Mouse (Mus musculus): ENCODE measurements around the gene Col6a5. TPM values are rescaled to one million over a fixed set of nuclear protein-coding genes. Genes with fewer than 3 reads are reported as not detected.
"Not testable (repeated sequence)": the region's sequence is repeated elsewhere in the genome, so short reads cannot be mapped to it uniquely, and the experiment has no call there.

The Col6a5 gene
- total RNA-seq, 2 experiments from 2014 or later, result 1.6 to 2.1 TPM

GRCm38 (mm10) chr9:105928406-105929071 is 31.9 kb downstream of the Col6a5 start:
- intact Hi-C loops (cut with DNase I), result no loop called here
- DNase-seq (ENCODE audit: extremely low spot score in 1 of 2, low spot score in 2 of 2), result no peak

GRCm38 (mm10) chr9:105923659-105924058 is 36.8 kb downstream of the Col6a5 start:
- intact Hi-C loops (cut with DNase I), result no loop called here

GRCm38 (mm10) chr9:105915186-105915585 is 45.3 kb downstream of the Col6a5 start:
- DNase-seq (ENCODE audit: extremely low spot score in 1 of 2, low spot score in 2 of 2), result no peak
- intact Hi-C loops (cut with DNase I), result no loop called here

More at GRCm38 (mm10) chr9:105923659-105924058, 36.8 kb downstream of the Col6a5 start:
- DNase-seq (ENCODE audit: extremely low spot score in 1 of 2, low spot score in 2 of 2), result no peak

- DNase-seq (ENCODE audit: extremely low spot score in 1 of 2, low spot score in 2 of 2), result no peak
- intact Hi-C loops (cut with DNase I), result no loop called here
Observed at GRCm38 (mm10) chr9:105910166-105910565, 50.3 kb downstream of the Col6a5 start.

GRCm38 (mm10) chr9:105909352-105909751 is 51.1 kb downstream of the Col6a5 start:
- intact Hi-C loops (cut with DNase I), result no loop called here
- no peak for DNase-seq (ENCODE audit: extremely low spot score in 1 of 2, low spot score in 2 of 2)

GRCm38 (mm10) chr9:105907411-105907810 is 53.0 kb downstream of the Col6a5 start:
- no peak for DNase-seq (ENCODE audit: extremely low spot score in 1 of 2, low spot score in 2 of 2)
- intact Hi-C loops (cut with DNase I), result no loop called here

GRCm38 (mm10) chr9:105887521-105887920 is 72.9 kb downstream of the Col6a5 start:
- no peak for DNase-seq (ENCODE audit: extremely low spot score in 1 of 2, low spot score in 2 of 2)
- intact Hi-C loops (cut with DNase I), result no loop called here

GRCm38 (mm10) chr9:105884656-105885430 is 75.6 kb downstream of the Col6a5 start:
- intact Hi-C loops (cut with DNase I), result no loop called here
- no peak for DNase-seq (ENCODE audit: extremely low spot score in 1 of 2, low spot score in 2 of 2)

- intact Hi-C loops (cut with DNase I), result no loop called here
- no peak for DNase-seq (ENCODE audit: extremely low spot score in 1 of 2, low spot score in 2 of 2)
Observed at GRCm38 (mm10) chr9:105880743-105881142, 79.7 kb downstream of the Col6a5 start.

- DNase-seq (ENCODE audit: extremely low spot score in 1 of 2, low spot score in 2 of 2), result no peak
- intact Hi-C loops (cut with DNase I), result no loop called here
Observed at GRCm38 (mm10) chr9:105878365-105879108, 81.9 kb downstream of the Col6a5 start.

- no peak for DNase-seq (ENCODE audit: extremely low spot score in 1 of 2, low spot score in 2 of 2)
- intact Hi-C loops (cut with DNase I), result no loop called here
Observed at GRCm38 (mm10) chr9:105876124-105876523, 84.3 kb downstream of the Col6a5 start.

GRCm38 (mm10) chr9:105871643-105872042 is 88.8 kb downstream of the Col6a5 start:
- intact Hi-C loops (cut with DNase I), result no loop called here
- no peak for DNase-seq (ENCODE audit: extremely low spot score in 1 of 2, low spot score in 2 of 2)

- intact Hi-C loops (cut with DNase I), result loop anchor here (5.0 kb wide), 2 partner anchors 165 to 365 kb away; no protein-coding TSS in a partner anchor
- peak; percentile 68 to 73 for DNase-seq (ENCODE audit: extremely low spot score in 1 of 2, low spot score in 2 of 2)
Observed at GRCm38 (mm10) chr9:105857773-105858172, 102.7 kb downstream of the Col6a5 start.

GRCm38 (mm10) chr9:105852778-105853065 is 107.7 kb downstream of the Col6a5 start:
- no peak for DNase-seq (ENCODE audit: extremely low spot score in 1 of 2, low spot score in 2 of 2)
- intact Hi-C loops (cut with DNase I), result no loop called here

- intact Hi-C loops (cut with DNase I), result no loop called here
- no peak for DNase-seq (ENCODE audit: extremely low spot score in 1 of 2, low spot score in 2 of 2)
Observed at GRCm38 (mm10) chr9:105852015-105852777, 108.2 kb downstream of the Col6a5 start.

- no peak for DNase-seq (ENCODE audit: extremely low spot score in 1 of 2, low spot score in 2 of 2)
- intact Hi-C loops (cut with DNase I), result no loop called here
Observed at GRCm38 (mm10) chr9:105851011-105851410, 109.4 kb downstream of the Col6a5 start.

- no peak for DNase-seq (ENCODE audit: extremely low spot score in 1 of 2, low spot score in 2 of 2)
- intact Hi-C loops (cut with DNase I), result loop anchor here (10.0 kb wide), 1 partner anchor 104 kb away; no protein-coding TSS in a partner anchor
Observed at GRCm38 (mm10) chr9:105848396-105848795, 112.0 kb downstream of the Col6a5 start.

- DNase-seq (ENCODE audit: extremely low spot score in 1 of 2, low spot score in 2 of 2), result no peak
- intact Hi-C loops (cut with DNase I), result loop anchor here (10.0 kb wide), 1 partner anchor 102 kb away; no protein-coding TSS in a partner anchor
Observed at GRCm38 (mm10) chr9:105847261-105847660, 113.2 kb downstream of the Col6a5 start.

GRCm38 (mm10) chr9:105841386-105841785 is 119.1 kb downstream of the Col6a5 start:
- not testable (repeated sequence) for DNase-seq (ENCODE audit: extremely low spot score in 1 of 2, low spot score in 2 of 2)
- intact Hi-C loops (cut with DNase I), result loop anchor here (10.0 kb wide), 1 partner anchor 97 kb away; no protein-coding TSS in a partner anchor

Measured in left cerebral cortex, postnatal 10 days (tissue).